Mouse (Mus musculus) forebrain, embryonic 13.5 days (tissue): Measurements from ENCODE around the gene Gm9821. TPM values are rescaled to one million over a fixed set of nuclear protein-coding genes. Genes with fewer than 3 reads are reported as not detected.

ENCODE experiments used
- ATAC-seq: fragments of 200-750 bp; cut with Nextera tagmentation; 2 replicates; pipeline ENCODE4 v1.8.0; 2017
- H3K27ac ChIP-seq: fragments of 300-500 bp; sonication (generic); 2 replicates; pipeline ENCODE4 v1.5.1; 2015; ENCODE audit warnings: inconsistent platforms, mild to moderate bottlenecking, moderate library complexity
- H3K27me3 ChIP-seq: fragments of 300-500 bp; sonication (generic); 2 replicates; pipeline ENCODE4 v1.6.1; 2015; ENCODE audit warnings: mild to moderate bottlenecking, inconsistent platforms
- H3K36me3 ChIP-seq: fragments of 300-500 bp; sonication (generic); 2 replicates; pipeline ENCODE4 v1.6.1; 2015; ENCODE audit warnings: mild to moderate bottlenecking, inconsistent platforms; ENCODE audit not compliant: poor library complexity, severe bottlenecking
- H3K4me1 ChIP-seq: fragments of 300-500 bp; sonication (generic); 2 replicates; pipeline ENCODE4 v1.6.1; 2015; ENCODE audit warnings: inconsistent platforms
- H3K4me2 ChIP-seq: fragments of 300-500 bp; sonication (generic); 2 replicates; pipeline ENCODE4 v1.6.1; 2015; ENCODE audit warnings: inconsistent platforms, mild to moderate bottlenecking, moderate library complexity
- H3K4me3 ChIP-seq: fragments of 300-500 bp; sonication (generic); 2 replicates; pipeline ENCODE4 v1.5.1; 2015; ENCODE audit warnings: mild to moderate bottlenecking, inconsistent platforms
- H3K9ac ChIP-seq: fragments of 300-500 bp; sonication (generic); 2 replicates; pipeline ENCODE4 v1.6.1; 2015; ENCODE audit warnings: mild to moderate bottlenecking, inconsistent platforms
- H3K9me3 ChIP-seq: fragments of 300-500 bp; sonication (generic); replicated peaks from 2 replicates; pipeline ENCODE4 v1.6.1; 2016; ENCODE audit warnings: inconsistent platforms
- whole genome bisulfite sequencing: fragments of 180-500 bp; shearing (Covaris S2); methylation state at CpG from one replicate; pipeline ENCODE4 v1.1.7; 2015; 5-methylcytosine and 5-hydroxymethylcytosine counted together
- polyA plus RNA-seq: library from polyadenylated mRNA; unstranded; fragments of >200 nt; fragmentation: Nextera tagmentation; extraction: Ambion mirVana; gene quantifications from 2 replicates; pipeline ENCODE4 v1.2.1, GENCODE M21; 2015

Gene Gm9821
- polyA plus RNA-seq, 1 experiment from 2014 or later = 0.41 TPM

DNA sequence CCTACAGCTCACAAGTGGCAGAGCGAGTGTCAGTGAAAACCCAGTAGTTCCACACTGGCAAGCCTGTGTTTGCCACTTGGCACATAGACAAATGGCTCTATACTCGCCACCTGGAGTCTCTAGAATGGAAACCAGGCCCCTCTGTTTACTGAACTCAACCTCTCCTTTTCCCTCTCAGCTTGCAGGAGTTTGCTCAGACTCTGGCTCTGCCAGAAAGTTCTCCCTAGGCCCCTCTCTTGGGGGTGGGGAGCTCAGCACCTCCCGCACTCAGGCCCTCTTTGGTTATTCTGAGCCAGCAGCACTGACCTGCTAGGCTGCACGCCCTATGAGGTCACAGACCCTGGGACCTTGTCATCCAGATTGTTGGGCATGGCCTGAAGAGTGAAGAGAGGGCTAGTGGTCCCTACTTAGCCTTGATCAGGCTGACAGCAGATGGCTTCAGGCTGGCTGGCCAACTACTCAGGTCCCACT, 9.7 kb downstream of the Gm9821 start:
- no peak for ATAC-seq
- Histone ChIP-seq H3K36me3 (no peaks in the 10 kb centered on the region), H3K9me3 (no peaks in the 10 kb centered on the region), H3K4me2 (no peak overlapping the region), H3K27ac (0 out of 2 replicates have a peak overlapping the region, but pooled peaks have one; percentile 49), H3K27me3 (no peaks in the 10 kb centered on the region), H3K9ac (no peak overlapping the region), H3K4me3 (no peak overlapping the region), H3K4me1 (peaks cover 57% of the 10 kb centered on the region)
- 85% methylated on average over 4 of the region's 4 CpGs for WGBS

DNA sequence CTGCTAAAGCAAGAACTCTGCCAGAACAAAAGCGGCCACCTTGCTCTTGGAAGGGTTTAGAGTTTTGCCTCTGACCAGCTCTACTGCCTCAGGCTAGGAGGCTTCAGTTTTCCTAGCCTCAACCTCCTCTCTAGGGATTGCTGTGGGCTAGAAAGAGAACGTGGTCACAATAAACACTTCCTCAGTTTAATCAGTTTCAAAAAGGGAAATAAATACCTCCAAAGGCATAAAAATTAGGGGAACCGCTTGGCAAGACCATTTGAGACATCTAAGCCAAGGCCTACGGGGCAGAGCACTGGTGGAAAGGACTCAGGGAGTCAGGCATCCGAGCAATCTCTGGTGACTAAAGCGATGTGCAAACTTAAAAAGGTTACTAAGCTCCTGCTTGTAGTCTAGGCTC, 10.4 kb downstream of the Gm9821 start:
- Histone ChIP-seq H3K4me3 (no peak overlapping the region), H3K27me3 (no peaks in the 10 kb centered on the region), H3K4me1 (peaks cover 50% of the 10 kb centered on the region), H3K27ac (peak overlapping the region; percentile 49; the same call in 1 of the 2 replicates), H3K36me3 (no peaks in the 10 kb centered on the region), H3K9me3 (no peaks in the 10 kb centered on the region), H3K4me2 (no peak overlapping the region), H3K9ac (no peak overlapping the region)
- no peak for ATAC-seq
- WGBS = 87% methylated on average over 6 of the region's 6 CpGs

- peaks cover 59% of the 10 kb centered on the region for H3K4me1 ChIP-seq
- H3K36me3 ChIP-seq = no peaks in the 10 kb centered on the region
- no peaks in the 10 kb centered on the region for H3K27me3 ChIP-seq
- H3K9me3 ChIP-seq = no peaks in the 10 kb centered on the region
- no peak overlapping the region for H3K4me3 ChIP-seq
- peak overlapping the region; percentile 79 for H3K27ac ChIP-seq
- WGBS = 35% methylated on average over 4 of the region's 4 CpGs
- ATAC-seq = peak; percentile 88
- H3K4me2 ChIP-seq = peak overlapping the region; percentile 27
- no peak overlapping the region for H3K9ac ChIP-seq
These were observed 11.6 kb downstream of the Gm9821 start for GRCm38 (mm10) chr2:91957096-91957495.

GRCm38 (mm10) chr2:91958049-91958448, 12.5 kb downstream of the Gm9821 start:
- Histone ChIP-seq H3K27me3 (no peaks in the 10 kb centered on the region), H3K36me3 (no peaks in the 10 kb centered on the region), H3K4me3 (no peak overlapping the region), H3K4me2 (no peak overlapping the region), H3K27ac (no peak overlapping the region), H3K4me1 (peaks cover 67% of the 10 kb centered on the region), H3K9ac (no peak overlapping the region), H3K9me3 (no peaks in the 10 kb centered on the region)
- ATAC-seq = no peak
- WGBS = 83% methylated on average over 8 of the region's 8 CpGs

GRCm38 (mm10) chr2:91958701-91959457, 13.4 kb downstream of the Gm9821 start:
- H3K27ac ChIP-seq = no peak overlapping the region
- H3K4me1 ChIP-seq = peaks cover 62% of the 10 kb centered on the region
- no peak for ATAC-seq
- H3K27me3 ChIP-seq = no peaks in the 10 kb centered on the region
- no peaks in the 10 kb centered on the region for H3K36me3 ChIP-seq
- WGBS = 53% methylated on average over 10 of the region's 10 CpGs
- H3K4me3 ChIP-seq = no peak overlapping the region
- H3K9ac ChIP-seq = no peak overlapping the region
- no peak overlapping the region for H3K4me2 ChIP-seq
- no peaks in the 10 kb centered on the region for H3K9me3 ChIP-seq

GRCm38 (mm10) chr2:91959544-91960410, 14.3 kb downstream of the Gm9821 start:
- H3K4me3 ChIP-seq = no peak overlapping the region
- peaks cover 59% of the 10 kb centered on the region for H3K4me1 ChIP-seq
- H3K9me3 ChIP-seq = no peaks in the 10 kb centered on the region
- H3K27ac ChIP-seq = no peak overlapping the region
- ATAC-seq = no peak
- no peaks in the 10 kb centered on the region for H3K36me3 ChIP-seq
- no peak overlapping the region for H3K9ac ChIP-seq
- H3K4me2 ChIP-seq = no peak overlapping the region
- H3K27me3 ChIP-seq = peaks cover 3% of the 10 kb centered on the region; the same call in 1 of the 2 replicates
- 78% methylated on average over 11 of the region's 11 CpGs for WGBS

DNA sequence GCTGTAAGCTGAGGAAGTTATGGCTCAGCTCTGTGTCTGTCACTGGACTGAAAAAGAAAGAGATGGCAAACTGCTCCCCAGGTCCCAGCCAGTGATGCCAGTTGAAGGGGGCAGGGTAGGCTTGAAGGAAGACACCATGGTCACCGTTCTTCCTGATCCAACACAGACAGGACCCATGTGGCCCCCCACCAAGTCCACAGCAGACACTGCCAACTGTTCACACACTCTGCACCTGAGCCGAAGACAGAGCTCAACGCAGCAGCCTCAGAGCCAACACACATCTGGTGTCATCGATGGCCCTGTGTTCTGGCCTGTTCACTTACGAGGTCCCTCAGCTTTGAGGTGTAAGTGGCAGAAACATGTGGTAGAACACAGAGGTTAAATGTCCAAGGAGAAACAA, 15.0 kb downstream of the Gm9821 start:
- 89% methylated on average over 5 of the region's 5 CpGs for WGBS
- Histone ChIP-seq H3K9ac (no peak overlapping the region), H3K4me2 (no peak overlapping the region), H3K9me3 (no peaks in the 10 kb centered on the region), H3K27me3 (peaks cover 6% of the 10 kb centered on the region), H3K4me1 (peaks cover 53% of the 10 kb centered on the region), H3K27ac (no peak overlapping the region), H3K4me3 (no peak overlapping the region), H3K36me3 (no peaks in the 10 kb centered on the region)
- no peak for ATAC-seq

- Histone ChIP-seq H3K4me2 (peak overlapping the region; percentile 92), H3K27me3 (peaks cover 12% of the 10 kb centered on the region), H3K9me3 (no peaks in the 10 kb centered on the region), H3K27ac (no peak overlapping the region), H3K9ac (peak overlapping the region; percentile 88), H3K4me1 (peaks cover 45% of the 10 kb centered on the region), H3K4me3 (peak overlapping the region; percentile 86), H3K36me3 (no peaks in the 10 kb centered on the region)
- no peak for ATAC-seq
- WGBS = 57% methylated on average over 4 of the region's 4 CpGs
These were observed 16.6 kb downstream of the Gm9821 start for GRCm38 (mm10) chr2:91961901-91962761.

DNA sequence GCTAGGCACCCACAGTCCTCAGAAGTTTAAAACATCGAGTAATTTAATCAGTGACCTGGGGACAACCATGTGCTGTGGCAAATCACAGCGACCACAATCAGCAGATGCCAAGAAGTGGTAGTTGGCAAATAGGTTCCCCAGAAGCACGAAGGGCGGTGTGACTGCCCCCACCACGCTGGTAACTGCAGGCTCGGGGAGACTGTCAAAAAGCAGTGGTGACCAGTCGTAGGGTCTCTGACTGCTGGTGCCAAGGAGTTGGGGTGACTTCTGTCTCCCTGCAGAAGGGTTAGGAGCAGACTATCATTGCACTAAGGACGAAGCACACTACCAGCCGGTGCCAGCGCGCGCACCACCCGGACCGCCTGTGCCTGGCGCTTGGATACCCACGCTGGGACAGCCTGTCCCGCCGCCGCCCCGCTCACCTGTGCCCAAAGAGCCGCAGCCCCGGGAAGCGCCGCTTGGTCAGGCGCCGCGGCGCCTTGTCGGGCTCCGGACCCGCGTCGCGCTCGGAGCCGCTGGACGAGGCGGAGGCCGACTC, 17.4 kb downstream of the Gm9821 start:
- Histone ChIP-seq H3K4me2 (peak overlapping the region; percentile 92), H3K4me1 (peaks cover 37% of the 10 kb centered on the region), H3K27ac (peak overlapping the region; percentile 65), H3K27me3 (peaks cover 12% of the 10 kb centered on the region), H3K9me3 (no peaks in the 10 kb centered on the region), H3K4me3 (peak overlapping the region; percentile 86), H3K36me3 (no peaks in the 10 kb centered on the region), H3K9ac (peak overlapping the region; percentile 88)
- under 1% methylated on average over 39 of the region's 39 CpGs for WGBS
- peak; percentile 55 for ATAC-seq

DNA sequence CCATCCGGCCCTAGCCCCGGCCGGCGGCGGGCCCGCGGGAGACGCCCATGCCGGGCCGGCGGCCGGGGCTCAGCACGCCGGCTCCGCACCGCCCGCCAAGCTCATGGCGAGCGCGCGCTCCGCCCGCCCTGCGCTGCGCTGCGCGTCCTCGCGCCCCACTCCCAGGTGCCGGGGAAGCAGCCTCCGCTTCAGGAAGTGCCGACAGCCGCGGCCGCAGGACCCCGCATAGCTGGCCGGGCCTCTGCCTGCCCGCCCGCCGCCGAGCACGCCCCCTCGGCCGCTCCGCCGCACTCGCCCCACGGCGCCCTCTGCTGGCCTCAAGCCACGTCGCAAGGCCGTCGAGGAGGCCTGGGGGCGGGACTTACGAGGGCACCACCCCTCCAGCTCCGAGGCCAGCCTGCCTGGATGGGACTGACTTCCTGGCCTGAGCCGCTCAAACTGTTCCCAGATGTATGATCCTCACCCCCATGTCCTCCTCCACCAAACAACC, 18.0 kb downstream of the Gm9821 start:
- peak overlapping the region; percentile 92 for H3K4me2 ChIP-seq
- peak overlapping the region; percentile 88 for H3K9ac ChIP-seq
- peak; percentile 94 for ATAC-seq
- H3K4me3 ChIP-seq = peak overlapping the region; percentile 86
- peaks cover 12% of the 10 kb centered on the region for H3K27me3 ChIP-seq
- H3K27ac ChIP-seq = peak overlapping the region; percentile 65
- H3K9me3 ChIP-seq = no peaks in the 10 kb centered on the region
- peaks cover 34% of the 10 kb centered on the region for H3K4me1 ChIP-seq
- under 1% methylated on average over 49 of the region's 57 CpGs for WGBS
- H3K36me3 ChIP-seq = no peaks in the 10 kb centered on the region

DNA sequence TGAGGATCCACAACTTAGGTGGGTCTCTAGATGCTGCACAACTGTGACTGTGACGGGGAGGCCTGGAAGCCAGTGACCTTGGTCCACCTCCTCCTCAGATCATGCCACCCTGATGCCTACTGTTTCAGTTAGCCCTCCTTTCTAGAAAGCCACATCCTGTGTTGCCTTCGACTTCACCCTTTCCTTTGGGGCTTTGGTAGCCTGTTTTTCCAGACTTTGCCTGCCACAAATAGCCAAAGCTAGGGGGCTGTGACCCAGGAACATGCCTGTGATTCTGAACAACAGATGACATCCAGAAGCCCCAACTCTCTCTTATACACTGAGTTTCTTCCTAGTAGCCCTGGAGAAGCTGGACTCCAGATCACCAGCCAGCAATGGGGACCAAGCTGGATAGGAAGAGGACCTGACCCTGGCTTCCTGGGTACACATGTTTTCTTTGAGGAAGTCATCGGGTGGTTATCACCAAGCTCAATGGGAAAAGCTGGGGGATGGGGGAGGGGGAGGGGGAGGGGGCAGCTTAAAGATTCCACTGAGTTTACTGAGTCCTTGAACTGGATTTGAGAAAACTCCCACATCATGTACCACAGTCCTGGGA, 19.2 kb downstream of the Gm9821 start:
- WGBS = 72% methylated on average over 3 of the region's 3 CpGs
- peaks cover 12% of the 10 kb centered on the region for H3K27me3 ChIP-seq
- no peak overlapping the region for H3K27ac ChIP-seq
- H3K9ac ChIP-seq = no peak overlapping the region
- no peak for ATAC-seq
- no peak overlapping the region for H3K4me2 ChIP-seq
- H3K9me3 ChIP-seq = no peaks in the 10 kb centered on the region
- peaks cover 22% of the 10 kb centered on the region for H3K4me1 ChIP-seq
- no peaks in the 10 kb centered on the region for H3K36me3 ChIP-seq
- H3K4me3 ChIP-seq = no peak overlapping the region
